Mouse (Mus musculus) cortical plate, adult 2 months (tissue): ENCODE results near the gene Cdh4.

ENCODE experiments used
- CTCF ChIP-seq: fragments of 200-500 bp; IDR thresholded peaks from 2 replicates; pipeline ENCODE4 v1.5.1; 2011; ENCODE audit warnings: mild to moderate bottlenecking, control low read depth, low read length; ENCODE audit not compliant: insufficient read depth; ENCODE audit errors: extremely low read depth
- POLR2A ChIP-seq: fragments of 200-500 bp; IDR thresholded peaks from 2 replicates; pipeline ENCODE4 v1.6.1; 2011; ENCODE audit warnings: mild to moderate bottlenecking, low read length, control low read depth; ENCODE audit not compliant: insufficient read depth; ENCODE audit errors: extremely low read depth

DNA sequence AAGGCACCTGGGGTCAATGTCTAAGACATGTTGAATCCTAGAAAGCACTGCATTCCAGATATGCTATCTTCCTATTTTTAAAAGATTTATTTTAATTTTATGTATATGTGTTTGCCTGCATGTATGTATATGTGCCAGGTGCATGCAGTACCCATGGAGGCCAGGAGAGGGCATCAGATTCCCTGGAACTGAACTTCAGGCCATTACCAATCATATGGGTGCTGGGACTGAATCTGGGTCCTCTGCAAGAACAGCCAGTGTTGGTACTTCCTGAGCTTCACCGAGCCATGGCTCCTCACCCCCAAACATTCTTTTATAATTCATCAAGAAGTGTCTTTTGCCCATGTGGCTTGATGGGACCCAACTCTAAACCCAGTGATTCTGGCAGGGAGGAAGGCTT, 6.8 kb downstream of the Cdh4 start:
- TF ChIP-seq CTCF (0 out of 2 replicates have a peak, but pooled peaks have one; percentile 9), POLR2A (no peak)
